Mouse (Mus musculus) hematopoietic stem cell, adult 5-6 weeks (primary cell): Measurements from ENCODE around the gene Npm1. TPM values are rescaled to one million over a fixed set of nuclear protein-coding genes. Genes with fewer than 3 reads are reported as not detected.

ENCODE experiments used
- ATAC-seq, 2 experiments: fragments of 125-278 bp in 1 of 2; replicated peaks in 1 of 2; 2 replicates each; pipeline ENCODE4 v1.8.0; 2016 to 2017; ENCODE audit warnings: inconsistent platforms in 2 of 2, mild to moderate bottlenecking in 2 of 2, moderate number of reproducible peaks in 2 of 2, low read depth in 1 of 2, moderate TSS enrichment in 1 of 2; ENCODE audit not compliant: low FRiP score in 2 of 2, poor library complexity in 2 of 2, severe bottlenecking in 2 of 2, insufficient read depth in 1 of 2, low TSS enrichment in 1 of 2
- total RNA-seq: library from RNA; stranded (forward); fragments of 172-1452, 232-1000 nt; gene quantifications from 2 replicates; pipeline ENCODE4 v1.2.3, GENCODE M21; 2017

Gene Npm1
- total RNA-seq, 1 experiment from 2014 or later = 3,030 TPM

DNA sequence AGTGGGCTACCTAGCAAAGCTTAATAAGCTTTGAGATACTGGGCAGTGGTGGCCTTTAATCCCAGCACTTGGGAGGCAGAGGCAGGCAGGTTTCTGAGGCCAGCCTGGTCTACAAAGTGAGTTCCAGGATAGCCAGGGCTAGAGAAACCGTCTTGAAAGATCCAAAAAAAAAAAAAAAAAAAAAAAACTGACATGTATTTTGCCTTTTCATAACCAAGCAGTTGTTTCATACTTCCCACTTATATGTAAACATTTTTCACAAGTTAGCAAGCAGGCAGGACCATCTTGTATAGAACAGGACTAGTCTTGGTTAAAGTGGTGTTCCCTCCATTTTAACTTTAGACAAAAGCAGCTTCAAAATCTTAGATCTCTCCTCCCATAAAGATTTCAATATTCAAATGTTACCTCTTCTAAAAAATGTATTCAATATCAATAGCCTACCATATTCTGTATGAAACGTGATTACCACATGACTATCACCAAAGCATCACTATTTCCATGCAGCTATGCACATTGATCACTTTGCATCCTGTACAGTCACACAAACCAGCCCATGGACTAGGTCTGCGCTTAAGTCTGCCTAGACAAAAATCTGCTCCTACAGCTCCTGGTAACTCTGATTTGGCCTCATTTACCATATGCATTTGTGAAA, 11.8 kb downstream of the Npm1 start:
- ATAC-seq = no peak

DNA sequence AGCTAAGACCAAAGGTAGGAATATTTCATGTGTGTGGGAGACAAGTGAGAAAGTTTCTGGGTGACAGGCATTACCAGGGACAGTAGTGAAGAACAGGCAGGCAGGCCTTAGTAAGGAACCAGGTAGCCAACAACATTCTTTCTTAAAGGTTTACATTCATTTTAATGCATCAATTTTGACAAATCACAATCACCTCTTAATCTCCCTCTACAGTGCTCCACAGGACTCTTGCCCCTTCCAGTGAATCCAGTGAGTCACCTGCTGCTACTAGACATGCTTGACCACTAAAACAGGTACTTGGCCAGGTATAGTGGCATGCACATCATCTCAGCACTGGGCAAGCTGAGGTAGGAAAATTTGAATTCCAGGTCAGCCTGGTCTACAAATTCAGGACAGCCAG, 12.6 kb downstream of the Npm1 start:
- ATAC-seq = no peak

DNA sequence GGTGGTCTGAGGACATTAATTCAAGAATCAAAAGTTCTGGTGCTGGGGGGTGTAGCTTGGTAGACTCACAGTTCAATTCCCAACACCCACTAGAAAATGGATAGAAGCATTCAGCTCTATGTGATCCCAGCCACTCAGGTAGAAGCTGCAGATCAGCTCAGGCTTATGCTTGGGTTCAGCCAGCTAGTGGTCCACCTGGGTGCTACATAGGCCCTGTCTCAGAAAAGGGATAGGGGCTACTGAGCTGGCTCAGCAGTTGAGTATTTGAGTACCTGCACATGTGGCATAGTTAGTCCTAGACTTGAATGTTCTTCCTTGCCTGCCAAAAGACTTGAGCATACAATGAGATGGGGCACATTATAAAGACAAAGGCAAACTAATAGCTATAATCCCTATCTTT, 13.6 kb downstream of the Npm1 start:
- ATAC-seq = no peak

DNA sequence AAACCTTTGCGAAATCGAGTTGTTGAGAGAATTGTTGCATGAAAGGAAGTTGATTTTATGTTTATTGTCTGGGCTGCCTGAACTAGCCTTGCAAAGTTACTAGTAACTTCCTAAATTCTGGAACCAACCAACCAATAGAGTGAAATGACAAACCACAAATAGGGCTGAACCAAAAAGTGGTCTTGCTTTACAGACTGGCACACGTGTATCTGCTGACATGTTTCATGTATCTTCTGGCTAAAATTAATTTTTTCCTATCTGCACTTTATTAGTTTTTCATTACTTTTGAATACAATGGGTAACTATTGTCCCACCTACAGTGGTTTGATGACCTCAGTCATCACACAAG, 13.9 kb downstream of the Npm1 start:
- ATAC-seq = no peak

DNA sequence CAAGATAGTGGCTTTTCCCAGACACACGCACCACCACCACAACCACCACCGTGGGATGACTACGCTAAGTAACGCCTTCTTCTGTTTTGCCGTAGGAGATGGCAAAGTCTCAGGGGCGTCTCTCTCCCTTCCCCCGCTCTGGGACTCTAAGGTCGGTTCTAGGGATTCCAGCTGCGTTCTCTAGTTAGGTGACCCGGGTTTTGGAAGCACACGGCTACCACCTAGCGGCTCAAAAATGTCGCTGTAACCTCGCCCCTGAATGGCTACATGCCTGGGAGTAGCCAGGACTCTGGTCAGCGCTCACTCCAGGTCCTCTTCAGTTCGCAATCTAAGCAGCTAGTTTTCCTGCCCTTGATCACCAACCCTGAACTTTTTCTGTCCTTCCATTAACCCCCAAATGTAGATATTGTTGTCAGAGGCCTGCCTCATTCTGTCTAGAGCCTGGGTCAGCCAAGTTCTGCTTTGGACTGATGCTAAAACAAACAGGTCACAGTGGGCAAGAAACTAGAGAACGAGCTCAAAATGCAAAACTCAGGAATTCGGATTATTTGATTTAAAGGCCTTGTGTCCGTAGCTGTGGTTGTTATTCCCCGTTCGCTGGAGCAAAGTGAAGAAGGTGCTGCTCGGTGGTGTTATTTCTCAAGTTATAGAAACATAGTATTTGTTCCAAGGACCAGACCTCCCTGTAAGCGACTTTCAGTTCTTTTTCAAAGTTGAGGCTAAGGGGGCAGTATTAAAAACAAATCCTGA, 14.5 kb downstream of the Npm1 start:
- ATAC-seq = peak; percentile 71 to 89

DNA sequence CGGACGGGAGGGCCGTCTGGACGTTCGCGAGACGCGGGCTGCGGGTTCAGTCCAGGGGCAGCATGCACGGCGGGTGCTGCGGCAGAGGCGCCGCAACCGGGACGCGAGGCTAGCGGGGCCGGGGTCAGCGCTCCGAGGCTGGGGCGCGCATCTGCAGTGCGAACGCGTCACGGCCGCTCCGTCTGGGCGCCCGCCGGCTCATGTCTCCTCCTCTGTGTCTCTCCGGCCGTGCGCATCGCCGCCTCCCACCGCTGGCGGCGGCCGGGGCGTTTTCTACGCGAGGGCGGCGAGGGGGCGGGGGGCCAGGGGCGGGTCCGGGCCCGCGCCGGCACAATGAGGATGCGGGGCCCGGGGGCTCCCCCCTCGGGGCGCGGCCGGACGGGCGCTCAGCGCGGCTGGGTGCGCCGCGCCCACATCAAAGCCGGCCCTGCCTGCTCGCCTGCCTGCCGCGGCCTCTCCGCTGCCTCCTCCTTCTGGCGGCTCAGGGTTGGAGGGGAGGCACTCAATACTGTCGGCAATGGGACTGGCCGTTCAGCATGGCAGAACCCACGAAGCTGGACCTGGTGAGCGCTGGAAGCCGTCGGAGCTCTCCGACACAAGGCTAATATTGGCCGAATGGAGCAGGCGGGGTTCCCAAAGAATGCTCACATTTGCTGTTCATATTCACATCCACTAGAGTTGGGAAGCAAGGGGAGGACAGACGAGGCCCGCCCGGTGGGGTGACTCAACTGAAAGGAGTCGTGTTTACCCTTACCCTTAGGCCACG, 15.3 kb downstream of the Npm1 start:
- ATAC-seq = peak; percentile 25 to 35; a peak in 3 of 4 replicates

DNA sequence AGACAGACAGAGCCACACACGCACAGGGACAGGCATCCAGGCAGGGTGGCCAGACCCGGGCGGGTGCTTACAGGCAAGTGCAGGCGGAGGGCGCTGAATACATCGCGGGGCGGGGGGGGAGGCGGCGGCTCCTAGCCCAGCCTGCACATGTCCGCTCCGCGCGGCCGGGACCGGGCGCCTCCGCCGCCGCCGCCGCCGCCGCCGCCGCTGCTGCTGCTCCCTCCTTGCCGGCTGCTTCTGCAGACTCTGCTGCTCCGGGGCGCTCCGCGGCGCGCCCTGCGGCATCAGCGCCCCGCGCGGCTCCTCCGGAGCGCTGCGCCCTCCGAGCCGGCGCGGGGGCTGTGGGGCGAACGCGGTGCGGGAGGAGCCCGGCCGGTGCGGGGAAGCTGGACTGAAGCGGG, 15.8 kb downstream of the Npm1 start, which contains the start of gene Fgf18:
TSS of gene Fgf18 (minus strand) at position 230 of the 401 bp plus-strand sequence.
- no peak for ATAC-seq

DNA sequence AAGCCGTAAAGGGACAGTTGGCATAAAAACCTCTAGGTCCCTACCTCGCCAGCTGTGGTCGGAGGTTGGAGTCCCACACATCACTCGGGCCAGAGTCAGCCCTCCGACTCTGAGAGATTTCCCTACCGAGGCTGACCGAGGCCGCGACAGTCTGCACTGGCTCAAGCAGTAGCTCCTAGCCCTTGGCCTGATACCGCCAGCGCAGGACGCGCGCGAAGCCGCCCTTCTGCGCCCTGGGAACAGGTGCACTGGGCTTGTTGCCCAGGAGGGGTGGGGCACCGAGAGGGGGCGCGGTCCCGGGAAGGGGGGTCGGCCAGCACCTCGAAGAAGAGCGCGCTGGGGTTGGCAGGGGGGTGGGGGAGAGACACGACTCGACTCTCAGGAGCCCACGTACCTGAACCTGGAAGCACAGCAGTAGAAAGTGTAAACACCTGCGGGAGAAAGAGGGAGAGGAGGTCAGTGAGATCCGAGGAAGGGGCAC, 16.3 kb downstream of the Npm1 start:
- no peak for ATAC-seq

DNA sequence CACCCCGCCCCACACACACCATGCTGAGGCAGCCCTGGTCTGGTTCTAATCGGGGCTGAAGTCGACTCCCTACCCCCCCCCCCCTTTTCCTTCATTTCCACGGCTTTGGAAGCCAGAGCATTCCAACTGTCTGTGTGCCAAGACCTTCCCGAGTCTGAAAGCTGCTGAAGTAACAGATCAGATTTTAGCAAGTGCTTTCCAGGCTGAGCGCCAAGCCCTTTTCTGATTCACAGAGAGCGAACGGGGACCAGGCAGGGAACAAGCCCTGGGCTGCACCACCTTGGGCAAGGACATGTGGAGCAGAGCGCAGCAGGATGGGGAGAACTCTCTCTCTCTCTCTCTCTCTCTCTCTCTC, 16.9 kb downstream of the Npm1 start:
- no peak for ATAC-seq

DNA sequence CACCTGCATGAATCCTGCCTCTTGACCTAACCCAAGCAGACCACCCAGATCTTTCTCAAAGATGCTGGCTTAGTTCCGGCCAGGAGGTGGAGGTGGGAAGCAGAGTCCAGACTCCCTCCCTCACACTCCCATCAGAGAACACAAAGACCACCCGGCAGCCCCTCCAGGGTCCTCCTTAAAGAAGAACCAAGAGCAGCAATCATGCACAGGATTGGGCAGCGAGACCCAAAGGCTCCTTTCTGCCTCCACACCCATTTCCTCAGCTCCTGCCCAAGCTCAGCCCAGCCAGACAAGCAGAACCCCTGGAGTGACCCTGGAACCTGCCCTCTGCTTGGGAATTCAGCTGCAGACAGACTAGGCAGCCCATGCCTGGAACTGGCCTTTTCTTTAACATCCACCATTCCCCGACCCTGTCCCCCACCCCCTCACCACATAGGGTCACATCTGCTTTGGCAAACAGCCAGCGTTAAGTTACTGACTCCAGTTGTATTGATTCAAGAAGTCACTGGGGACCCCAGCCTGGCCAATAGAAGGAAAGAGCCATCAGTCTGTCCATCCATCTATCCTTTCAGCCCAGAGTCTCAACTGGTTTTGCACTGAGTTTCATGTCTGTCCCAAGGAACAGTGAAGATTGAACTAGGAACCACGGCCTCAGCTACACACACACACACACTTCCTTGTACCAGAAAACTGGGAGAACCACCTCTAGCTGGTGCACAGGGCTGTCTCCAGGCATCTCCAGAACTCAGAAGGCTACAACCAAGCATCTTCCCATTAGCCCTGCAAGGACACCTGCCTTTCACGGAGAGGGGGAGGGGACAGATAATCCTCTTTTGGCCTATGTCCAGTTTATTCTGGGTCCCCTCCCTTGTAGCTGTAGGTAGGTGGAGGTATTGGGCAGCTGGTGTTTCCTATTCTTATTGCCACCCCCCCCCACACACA, 17.5 kb downstream of the Npm1 start:
- no peak for ATAC-seq

DNA sequence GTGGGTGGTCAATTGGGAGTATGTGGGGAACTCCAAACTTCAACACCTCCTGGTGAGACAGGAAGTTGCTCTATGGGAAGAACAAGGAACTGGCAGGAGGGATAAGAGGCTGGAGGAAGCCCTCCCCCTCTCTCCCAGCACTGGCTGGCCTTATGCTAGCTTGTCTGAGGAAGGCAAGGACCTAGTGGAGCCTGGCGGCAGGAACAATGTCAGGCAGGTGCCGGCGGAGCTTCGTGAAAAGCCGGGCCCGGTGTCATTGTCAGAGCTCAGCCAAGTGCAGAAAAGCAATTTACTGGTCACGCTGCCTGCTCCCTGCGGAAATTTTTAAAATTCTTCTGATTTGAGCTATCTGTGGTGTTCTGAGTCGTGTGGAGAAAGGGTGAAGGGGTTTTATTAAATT, 19.1 kb downstream of the Npm1 start:
- no peak for ATAC-seq

DNA sequence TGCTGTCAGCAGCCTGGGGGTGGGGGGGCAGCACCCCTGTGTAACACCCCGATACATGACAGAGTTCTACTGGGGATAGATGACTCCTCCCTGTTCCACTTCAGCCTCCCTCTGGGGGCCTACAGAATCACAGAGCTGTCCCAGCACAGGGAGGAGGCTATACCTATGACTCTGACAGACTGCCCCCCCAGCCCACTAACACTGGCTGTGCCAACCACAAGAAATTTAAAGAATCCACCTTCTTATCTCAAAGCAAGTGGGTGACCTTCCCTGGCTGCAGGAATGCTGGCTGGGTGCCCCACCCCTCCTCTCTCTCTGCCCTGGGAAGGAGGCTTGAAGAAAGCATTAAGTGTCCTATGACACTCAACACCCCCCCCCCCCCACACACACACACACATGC, 20.2 kb downstream of the Npm1 start:
- ATAC-seq = no peak

DNA sequence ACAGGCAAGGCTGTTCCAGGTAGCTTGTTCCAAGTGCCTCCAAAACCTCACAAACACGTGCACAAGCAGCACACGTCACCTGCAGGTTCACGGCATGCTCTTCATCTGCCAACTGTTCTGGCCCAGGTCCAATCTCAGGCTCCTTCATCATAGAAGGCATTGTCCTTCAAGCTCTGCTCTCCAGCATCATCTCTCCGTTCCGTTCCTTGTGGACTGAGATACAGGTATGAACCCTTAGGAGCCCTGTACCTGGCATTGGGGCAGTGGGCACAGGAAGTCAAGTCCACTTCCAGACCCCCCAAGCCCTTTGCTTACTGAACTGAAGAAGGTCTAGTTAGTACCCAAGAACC, 22.9 kb downstream of the Npm1 start:
- ATAC-seq = no peak

DNA sequence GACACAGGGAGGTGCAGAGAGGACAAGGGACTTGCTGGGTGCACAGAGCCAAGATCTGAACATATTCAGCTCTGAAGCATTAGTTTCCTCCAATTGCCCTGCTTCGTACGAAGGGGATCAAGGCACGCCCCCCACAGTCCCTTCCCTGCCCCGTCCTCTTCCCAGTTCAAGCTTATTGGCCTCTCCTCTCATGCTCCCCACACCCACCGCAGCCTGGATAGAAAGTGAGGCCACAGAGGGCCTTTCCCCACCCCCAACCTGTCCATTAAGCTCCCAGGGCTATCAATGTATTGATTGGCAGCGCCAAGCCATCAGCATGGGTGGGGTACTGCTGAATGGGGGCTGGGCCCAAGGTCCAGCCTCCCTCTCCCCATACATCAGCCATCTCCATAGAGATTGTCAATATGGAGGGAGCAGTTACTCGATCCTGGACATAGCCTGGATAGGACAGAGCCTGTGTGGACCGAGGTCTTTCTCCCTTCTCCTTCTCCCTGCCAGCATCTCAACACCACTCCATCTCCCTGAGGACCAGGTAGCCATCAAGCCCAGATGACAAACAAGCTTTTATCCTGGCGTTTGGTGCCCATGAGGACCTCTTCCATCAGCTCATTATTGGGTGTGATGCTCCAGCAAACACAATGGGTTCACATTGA, 23.4 kb downstream of the Npm1 start:
- no peak for ATAC-seq

DNA sequence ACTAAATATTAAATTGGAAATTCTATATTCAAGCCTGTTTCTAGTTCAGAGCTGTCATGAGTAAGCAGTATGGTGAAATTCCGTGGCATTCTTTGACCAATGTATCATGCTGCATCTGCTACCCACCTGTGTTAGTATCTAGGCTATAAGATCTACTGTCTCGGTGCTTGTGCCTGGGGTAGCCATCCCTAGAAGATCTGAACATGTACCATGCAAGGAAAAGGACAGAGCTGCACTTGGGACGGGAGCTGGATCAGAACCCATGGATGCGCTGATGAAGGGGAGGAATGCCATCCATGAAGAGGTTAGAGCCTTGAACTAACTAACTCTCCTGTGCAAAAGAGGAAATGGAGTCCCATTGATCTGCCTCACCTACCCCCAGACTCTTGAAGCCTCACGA, 24.3 kb downstream of the Npm1 start:
- no peak for ATAC-seq

DNA sequence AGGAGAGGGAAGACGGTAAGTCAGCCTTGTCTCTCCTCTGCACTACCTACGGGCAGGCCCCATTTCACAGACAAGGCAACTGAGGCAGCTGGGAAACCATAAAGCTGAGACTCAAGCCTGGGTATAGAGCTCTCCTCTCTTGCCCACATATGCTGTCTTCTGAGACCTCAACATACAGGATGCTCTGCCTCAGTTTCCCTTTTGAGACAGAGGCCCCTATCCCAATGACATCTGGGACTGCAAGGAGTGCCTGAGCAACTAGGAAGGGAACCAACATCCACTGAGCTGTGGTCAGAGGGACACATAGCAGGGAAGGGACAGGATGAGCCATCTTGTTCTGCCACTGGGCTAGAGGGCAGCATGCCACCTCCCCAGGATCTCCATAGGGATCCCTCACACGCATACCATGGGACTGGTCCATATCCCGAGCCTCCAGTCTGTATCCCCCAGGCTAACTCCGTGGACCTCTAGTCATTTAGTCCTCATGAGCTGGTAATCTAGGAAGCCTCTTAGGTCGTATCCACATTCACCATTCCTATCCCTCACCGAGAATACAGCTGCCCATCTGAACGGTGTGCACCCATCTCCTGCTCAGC, 28.5 kb downstream of the Npm1 start:
- no peak for ATAC-seq
